Mouse (Mus musculus): ENCODE measurements around the gene 4931414P19Rik. TPM values are rescaled to one million over a fixed set of nuclear protein-coding genes. Genes with fewer than 3 reads are reported as not detected.

The 4931414P19Rik gene
- total and polyA plus RNA-seq, 3 experiments, result 1.5 to 2.9 (median 2.7) TPM

- Histone ChIP-seq H3K4me3 (replicated peaks in 1 of 3; ENCODE audit: low read depth in 2 of 3, low read length in 2 of 3, poor library complexity in 1 of 3) (no peak overlapping the region), H3K4me2 (ENCODE audit: insufficient read depth, low read depth, poor library complexity, severe bottlenecking) (no peak overlapping the region), H3K27me3 (replicated peaks) (no peaks in the 10 kb centered on the region), H3K79me2 (replicated peaks; ENCODE audit: control insufficient read depth, extremely low read depth, insufficient read depth, poor library complexity, severe bottlenecking) (no peaks in the 10 kb centered on the region), H3K9me3 (replicated peaks; ENCODE audit: low read length) (no peaks in the 10 kb centered on the region), H3K27ac (ENCODE audit: insufficient read depth, low read depth) (no peak overlapping the region), H3K36me3 (replicated peaks in 1 of 2; ENCODE audit: control insufficient read depth in 1 of 2, insufficient read depth in 1 of 2, low read length in 1 of 2) (peaks cover 17 to 32% of the 10 kb centered on the region in 2 experiments), H3K9ac (ENCODE audit: insufficient read depth, low read depth) (no peak overlapping the region), H3K4me1 (ENCODE audit: control insufficient read depth in 1 of 2, insufficient read depth in 2 of 2) (no peaks in the 10 kb centered on the region)
- dilution Hi-C loops (cut with MboI; ENCODE audit: extremely low pct_ligation_motif_present, extremely low pct_unique_long_range_greater_than_20kb, low sequenced_read_pairs), result no loop called here
- in situ Hi-C loops (cut with MboI; ENCODE audit: low pct_ligation_motif_present, low pct_unique_long_range_greater_than_20kb, low sequenced_read_pairs), result no loop called here
- no peak for TF ChIP-seq ZNF384 (IDR thresholded peaks at IDR 0.05; ENCODE audit: low read depth, low read length)
- peak in 1 of 2 experiments; percentile 36; a peak in 2 of 4 replicates for TF ChIP-seq CTCF (conservative IDR thresholded peaks at IDR 0.05 in 1 of 2, IDR thresholded peaks at IDR 0.05 in 1 of 2; ENCODE audit: low read depth in 2 of 2, low read length in 2 of 2)
- no peak for DNase-seq (ENCODE audit: extremely low read depth)
Measured at GRCm38 (mm10) chr14:54538580-54538979, 67.2 kb downstream of the 4931414P19Rik start.

Other genes with a start within 250 kb of the 4931414P19Rik start
- gene Oxa1l, start 245.2 kb downstream of the 4931414P19Rik start, total RNA-seq (2012; rRNA removed), result 37.3 and 38.8 TPM in 2 replicates
- gene Oxa1l, start 245.2 kb downstream of the 4931414P19Rik start, total RNA-seq (2014; rRNA removed), result 34.6 and 34.7 TPM in 2 replicates
- 88.9 and 111 TPM in 2 replicates for gene Oxa1l, start 245.2 kb downstream of the 4931414P19Rik start, polyA plus RNA-seq (2012; ENCODE audit: insufficient read length, low read depth)
- gene Slc7a7, start 188.2 kb downstream of the 4931414P19Rik start, total RNA-seq (2012; rRNA removed), result 43.3 and 50.4 TPM in 2 replicates
- gene Slc7a7, start 188.2 kb downstream of the 4931414P19Rik start, total RNA-seq (2014; rRNA removed), result 23.8 and 27.8 TPM in 2 replicates
- gene Slc7a7, start 188.2 kb downstream of the 4931414P19Rik start, polyA plus RNA-seq (2012; ENCODE audit: insufficient read length, low read depth), result 40.0 and 45.4 TPM in 2 replicates
- gene Mrpl52, start 179.1 kb downstream of the 4931414P19Rik start, total RNA-seq (2012; rRNA removed), result 309 and 328 TPM in 2 replicates
- 87.9 and 97.1 TPM in 2 replicates for gene Mrpl52, start 179.1 kb downstream of the 4931414P19Rik start, total RNA-seq (2014; rRNA removed)
- gene Mrpl52, start 179.1 kb downstream of the 4931414P19Rik start, polyA plus RNA-seq (2012; ENCODE audit: insufficient read length, low read depth), result 230 and 281 TPM in 2 replicates
- 0.08 and 0.17 TPM in 2 replicates for gene Mmp14, start 174.4 kb downstream of the 4931414P19Rik start, total RNA-seq (2012; rRNA removed)
- 0.08 and 0.11 TPM in 2 replicates for gene Mmp14, start 174.4 kb downstream of the 4931414P19Rik start, total RNA-seq (2014; rRNA removed)
- gene Mmp14, start 174.4 kb downstream of the 4931414P19Rik start, polyA plus RNA-seq (2012; ENCODE audit: insufficient read length, low read depth), result 0.10 TPM in 1 of 2 replicates, not detected in the other
- 51.4 and 60.0 TPM in 2 replicates for gene Lrp10, start 141.9 kb downstream of the 4931414P19Rik start, total RNA-seq (2012; rRNA removed)
- 27.9 and 28.7 TPM in 2 replicates for gene Lrp10, start 141.9 kb downstream of the 4931414P19Rik start, total RNA-seq (2014; rRNA removed)
- gene Lrp10, start 141.9 kb downstream of the 4931414P19Rik start, polyA plus RNA-seq (2012; ENCODE audit: insufficient read length, low read depth), result 64.1 and 79.8 TPM in 2 replicates
- gene Rem2, start 129.9 kb downstream of the 4931414P19Rik start, total RNA-seq (2012; rRNA removed), result 0.08 and 0.29 TPM in 2 replicates
- gene Rem2, start 129.9 kb downstream of the 4931414P19Rik start, total RNA-seq (2014; rRNA removed), result not detected in 2 replicates
- 0.18 TPM in 1 of 2 replicates, not detected in the other for gene Rem2, start 129.9 kb downstream of the 4931414P19Rik start, polyA plus RNA-seq (2012; ENCODE audit: insufficient read length, low read depth)
- 157 and 159 TPM in 2 replicates for gene Prmt5, start 88.5 kb downstream of the 4931414P19Rik start, total RNA-seq (2012; rRNA removed)
- 106 and 110 TPM in 2 replicates for gene Prmt5, start 88.5 kb downstream of the 4931414P19Rik start, total RNA-seq (2014; rRNA removed)
- 185 and 206 TPM in 2 replicates for gene Prmt5, start 88.5 kb downstream of the 4931414P19Rik start, polyA plus RNA-seq (2012; ENCODE audit: insufficient read length, low read depth)
- gene Haus4, start 51.4 kb downstream of the 4931414P19Rik start, total RNA-seq (2012; rRNA removed), result 65.5 and 71.8 TPM in 2 replicates
- 88.6 and 94.3 TPM in 2 replicates for gene Haus4, start 51.4 kb downstream of the 4931414P19Rik start, total RNA-seq (2014; rRNA removed)
- 109 and 116 TPM in 2 replicates for gene Haus4, start 51.4 kb downstream of the 4931414P19Rik start, polyA plus RNA-seq (2012; ENCODE audit: insufficient read length, low read depth)
- 0.13 TPM in 1 of 2 replicates, not detected in the other for gene Ajuba, start 28.4 kb downstream of the 4931414P19Rik start, total RNA-seq (2012; rRNA removed)
- gene Ajuba, start 28.4 kb downstream of the 4931414P19Rik start, total RNA-seq (2014; rRNA removed), result 0.09 TPM in 1 of 2 replicates, not detected in the other
- 0.18 and 0.34 TPM in 2 replicates for gene Ajuba, start 28.4 kb downstream of the 4931414P19Rik start, polyA plus RNA-seq (2012; ENCODE audit: insufficient read length, low read depth)
- gene Psmb5, start 12.0 kb upstream of the 4931414P19Rik start, total RNA-seq (2012; rRNA removed), result 411 and 418 TPM in 2 replicates
- 416 and 455 TPM in 2 replicates for gene Psmb5, start 12.0 kb upstream of the 4931414P19Rik start, total RNA-seq (2014; rRNA removed)
- gene Psmb5, start 12.0 kb upstream of the 4931414P19Rik start, polyA plus RNA-seq (2012; ENCODE audit: insufficient read length, low read depth), result 299 and 371 TPM in 2 replicates
- gene Psmb11, start 15.4 kb upstream of the 4931414P19Rik start, total RNA-seq (2012; rRNA removed), result not detected in 2 replicates
- gene Psmb11, start 15.4 kb upstream of the 4931414P19Rik start, total RNA-seq (2014; rRNA removed), result not detected in 2 replicates
- not detected in 2 replicates for gene Psmb11, start 15.4 kb upstream of the 4931414P19Rik start, polyA plus RNA-seq (2012; ENCODE audit: insufficient read length, low read depth)
- not detected in 2 replicates for gene Gm17606, start 35.0 kb upstream of the 4931414P19Rik start, total RNA-seq (2012; rRNA removed)
- gene Gm17606, start 35.0 kb upstream of the 4931414P19Rik start, total RNA-seq (2014; rRNA removed), result not detected in 2 replicates
- 1.9 and 2.5 TPM in 2 replicates for gene Gm17606, start 35.0 kb upstream of the 4931414P19Rik start, polyA plus RNA-seq (2012; ENCODE audit: insufficient read length, low read depth)
- gene Cdh24, start 35.4 kb upstream of the 4931414P19Rik start, total RNA-seq (2012; rRNA removed), result 1.5 and 1.6 TPM in 2 replicates
- gene Cdh24, start 35.4 kb upstream of the 4931414P19Rik start, total RNA-seq (2014; rRNA removed), result 1.0 and 1.2 TPM in 2 replicates
- gene Cdh24, start 35.4 kb upstream of the 4931414P19Rik start, polyA plus RNA-seq (2012; ENCODE audit: insufficient read length, low read depth), result 4.9 and 5.4 TPM in 2 replicates
- gene 1700123O20Rik, start 80.2 kb upstream of the 4931414P19Rik start, total RNA-seq (2012; rRNA removed), result 33.1 and 37.4 TPM in 2 replicates
- gene 1700123O20Rik, start 80.2 kb upstream of the 4931414P19Rik start, total RNA-seq (2014; rRNA removed), result 56.0 and 59.1 TPM in 2 replicates
- gene 1700123O20Rik, start 80.2 kb upstream of the 4931414P19Rik start, polyA plus RNA-seq (2012; ENCODE audit: insufficient read length, low read depth), result 60.7 and 63.3 TPM in 2 replicates
- gene Acin1, start 80.9 kb upstream of the 4931414P19Rik start, total RNA-seq (2012; rRNA removed), result 118 and 148 TPM in 2 replicates
- gene Acin1, start 80.9 kb upstream of the 4931414P19Rik start, total RNA-seq (2014; rRNA removed), result 74.0 and 85.6 TPM in 2 replicates
- gene Acin1, start 80.9 kb upstream of the 4931414P19Rik start, polyA plus RNA-seq (2012; ENCODE audit: insufficient read length, low read depth), result 324 and 364 TPM in 2 replicates
- gene Gm29776, start 92.8 kb upstream of the 4931414P19Rik start, total RNA-seq (2012; rRNA removed), result not detected in 2 replicates
- gene Gm29776, start 92.8 kb upstream of the 4931414P19Rik start, total RNA-seq (2014; rRNA removed), result not detected in 2 replicates
- not detected in 2 replicates for gene Gm29776, start 92.8 kb upstream of the 4931414P19Rik start, polyA plus RNA-seq (2012; ENCODE audit: insufficient read length, low read depth)
- 0.34 TPM in 1 of 2 replicates, not detected in the other for gene Cebpe, start 106.2 kb upstream of the 4931414P19Rik start, total RNA-seq (2012; rRNA removed)
- not detected in 2 replicates for gene Cebpe, start 106.2 kb upstream of the 4931414P19Rik start, total RNA-seq (2014; rRNA removed)
- 0.46 TPM in 1 of 2 replicates, not detected in the other for gene Cebpe, start 106.2 kb upstream of the 4931414P19Rik start, polyA plus RNA-seq (2012; ENCODE audit: insufficient read length, low read depth)
- gene Slc7a8, start 176.0 kb upstream of the 4931414P19Rik start, total RNA-seq (2012; rRNA removed), result 0.08 and 0.13 TPM in 2 replicates
- gene Slc7a8, start 176.0 kb upstream of the 4931414P19Rik start, total RNA-seq (2014; rRNA removed), result not detected in 2 replicates
- gene Slc7a8, start 176.0 kb upstream of the 4931414P19Rik start, polyA plus RNA-seq (2012; ENCODE audit: insufficient read length, low read depth), result 0.16 and 0.17 TPM in 2 replicates
- gene Rnf212b, start 208.1 kb upstream of the 4931414P19Rik start, total RNA-seq (2012; rRNA removed), result not detected in 2 replicates
- not detected in 2 replicates for gene Rnf212b, start 208.1 kb upstream of the 4931414P19Rik start, total RNA-seq (2014; rRNA removed)
- not detected in 2 replicates for gene Rnf212b, start 208.1 kb upstream of the 4931414P19Rik start, polyA plus RNA-seq (2012; ENCODE audit: insufficient read length, low read depth)